Mouse (Mus musculus) splenic B cell, adult 2 months (primary cell): ENCODE data around the gene Tnik.

Source experiments
- DNase-seq: peaks from one replicate; pipeline ENCODE4 v3.0.0-alpha.2; 2011; ENCODE audit warnings: low read depth, low spot score
- H3K27me3 ChIP-seq: 2 replicates; pipeline ENCODE4 v1.6.1; 2012; ENCODE audit warnings: mild to moderate bottlenecking, low read length, moderate library complexity, mixed read lengths; ENCODE audit not compliant: control insufficient read depth, poor library complexity, insufficient read depth, severe bottlenecking
- H3K36me3 ChIP-seq: 2 replicates; pipeline ENCODE4 v1.6.1; 2012; ENCODE audit warnings: mild to moderate bottlenecking, low read length, moderate library complexity, mixed read lengths; ENCODE audit not compliant: control insufficient read depth, poor library complexity, insufficient read depth, severe bottlenecking

The Tnik gene

DNA sequence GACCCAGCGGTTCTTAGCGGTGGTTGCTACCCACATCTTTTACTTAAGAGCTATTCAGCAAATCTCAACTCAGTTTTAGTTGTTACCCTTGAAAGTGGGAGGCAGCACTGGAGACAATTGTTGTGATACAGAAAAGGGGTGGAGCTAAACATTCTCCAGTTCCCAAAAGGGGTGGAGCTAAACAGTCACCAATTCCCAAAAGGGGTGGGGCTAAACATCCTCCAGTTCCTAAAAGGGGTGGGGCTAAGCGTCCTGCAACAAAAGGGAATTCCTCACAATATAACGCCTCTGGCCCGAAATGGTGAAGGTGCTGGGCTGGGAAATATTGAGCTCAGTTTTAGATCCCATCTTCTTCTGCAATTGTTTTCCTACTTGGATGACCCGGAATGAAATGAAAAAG is 363.8 kb downstream of the Tnik start:
- no peak for DNase-seq
- Histone ChIP-seq H3K36me3 (no peaks in the 10 kb centered on the region), H3K27me3 (no peaks in the 10 kb centered on the region)

DNA sequence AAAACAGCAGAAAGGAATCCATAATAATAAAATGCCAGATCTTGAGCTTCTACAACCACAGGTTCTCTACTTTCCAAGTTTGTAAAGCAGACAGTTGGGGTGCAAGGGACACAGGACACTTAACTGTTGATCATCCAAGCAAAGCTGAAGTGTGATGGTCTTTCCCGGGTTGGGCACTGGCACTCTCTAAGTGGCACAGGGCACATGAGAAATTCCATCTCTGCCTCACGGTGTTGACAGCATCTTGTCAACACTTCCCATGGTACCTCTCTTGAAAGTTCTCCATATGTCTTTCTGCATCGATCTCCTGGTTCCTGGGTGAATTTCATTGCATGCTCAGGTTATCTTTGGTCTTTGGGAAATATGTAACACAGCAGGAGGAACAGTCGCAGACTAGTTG is 373.8 kb downstream of the Tnik start:
- DNase-seq, result no peak
- no peaks in the 10 kb centered on the region for H3K36me3 ChIP-seq
- H3K27me3 ChIP-seq, result no peaks in the 10 kb centered on the region

DNA sequence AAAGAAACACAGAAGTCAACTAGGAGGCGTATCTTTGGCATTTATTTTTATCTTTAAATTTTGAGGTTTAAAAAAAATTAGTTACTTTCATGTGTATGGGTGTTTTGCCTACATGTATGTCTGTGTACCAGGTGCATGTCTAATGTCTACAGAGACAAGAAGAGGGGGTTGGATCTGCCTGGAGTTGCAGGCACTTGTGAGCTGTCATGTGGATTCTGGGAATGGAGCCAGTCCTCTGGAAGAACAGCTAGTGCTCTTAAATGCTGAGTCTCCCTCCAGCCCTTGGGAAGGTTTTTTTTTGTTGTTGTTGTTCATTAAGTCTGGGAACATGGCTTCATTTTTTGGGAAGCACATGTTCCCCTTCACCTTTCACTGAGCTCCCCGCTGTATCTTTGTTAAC is 375.9 kb downstream of the Tnik start:
- no peaks in the 10 kb centered on the region for H3K27me3 ChIP-seq
- no peak for DNase-seq
- no peaks in the 10 kb centered on the region for H3K36me3 ChIP-seq

DNA sequence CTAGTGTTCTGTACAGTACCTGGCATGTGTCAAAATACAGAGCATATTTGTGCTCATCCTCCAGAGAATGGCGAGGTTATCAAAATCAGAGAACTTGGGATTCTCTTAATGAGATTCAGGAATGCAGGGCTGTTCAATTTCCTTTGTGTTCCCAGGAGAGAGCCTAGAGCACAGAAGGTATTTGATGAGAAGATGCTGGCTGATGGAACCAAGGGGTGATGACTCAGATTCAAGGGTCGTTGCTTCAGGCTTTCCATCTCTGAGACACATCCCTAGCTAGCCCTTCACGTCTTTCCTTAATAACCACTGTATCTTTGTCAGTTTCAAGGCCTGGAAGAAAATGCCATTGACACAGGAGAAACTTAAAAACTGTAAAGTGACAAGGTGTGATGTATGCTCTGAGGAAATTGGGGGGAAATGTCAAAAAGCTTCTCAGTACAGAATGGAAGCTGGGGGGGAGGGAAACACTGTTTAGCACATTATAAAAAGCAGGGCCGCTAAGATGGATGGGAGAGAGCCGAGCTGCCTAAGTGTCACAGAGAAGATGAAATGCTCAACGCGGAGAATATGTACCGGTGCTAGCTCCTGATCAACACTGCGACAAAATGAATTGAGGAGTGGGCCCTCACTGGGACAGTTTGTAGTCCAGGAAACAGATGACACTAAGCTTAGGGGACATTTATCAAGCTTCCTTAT is 380.4 kb downstream of the Tnik start:
- DNase-seq, result no peak
- no peaks in the 10 kb centered on the region for H3K36me3 ChIP-seq
- no peaks in the 10 kb centered on the region for H3K27me3 ChIP-seq

DNA sequence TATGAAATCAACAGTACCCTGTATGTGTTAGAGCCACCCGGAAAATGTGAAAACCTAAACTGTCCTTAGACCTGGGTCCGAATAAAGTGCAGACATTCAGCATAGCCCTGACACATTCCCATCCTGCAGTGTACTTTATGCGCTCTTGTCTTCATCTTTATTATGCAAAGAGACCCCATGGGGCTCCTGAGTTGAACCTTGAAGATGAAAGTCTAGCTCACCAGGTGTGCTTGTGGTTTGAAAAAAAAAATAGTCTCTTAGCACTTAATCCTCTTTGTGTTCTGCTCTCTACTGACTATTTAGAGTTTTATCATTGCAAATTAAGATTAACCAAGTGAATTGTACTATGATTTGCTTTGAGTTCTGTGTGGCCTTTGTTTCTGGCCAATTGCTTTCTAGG is 389.6 kb downstream of the Tnik start:
- H3K27me3 ChIP-seq, result no peaks in the 10 kb centered on the region
- no peak for DNase-seq
- no peaks in the 10 kb centered on the region for H3K36me3 ChIP-seq

DNA sequence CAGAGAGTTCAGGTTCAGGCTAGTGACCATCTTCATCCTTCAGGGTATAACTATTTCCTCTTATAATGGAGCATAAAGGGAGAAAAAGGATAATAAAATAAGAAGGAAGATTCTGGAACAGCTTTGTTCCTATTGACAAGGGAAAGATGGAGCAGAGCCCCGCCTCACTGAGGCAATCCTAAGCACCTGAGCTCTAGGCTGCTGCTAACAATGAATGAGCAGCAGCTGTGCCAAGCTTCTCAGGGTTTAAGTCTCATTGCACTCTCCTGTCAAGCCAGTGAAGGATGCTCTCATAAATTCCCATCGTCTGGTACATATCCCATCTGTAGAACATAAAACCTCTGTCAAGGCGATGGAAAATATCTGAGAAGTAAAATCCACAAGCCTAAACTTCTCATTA is 390.0 kb downstream of the Tnik start:
- no peaks in the 10 kb centered on the region for H3K27me3 ChIP-seq
- no peak for DNase-seq
- no peaks in the 10 kb centered on the region for H3K36me3 ChIP-seq

DNA sequence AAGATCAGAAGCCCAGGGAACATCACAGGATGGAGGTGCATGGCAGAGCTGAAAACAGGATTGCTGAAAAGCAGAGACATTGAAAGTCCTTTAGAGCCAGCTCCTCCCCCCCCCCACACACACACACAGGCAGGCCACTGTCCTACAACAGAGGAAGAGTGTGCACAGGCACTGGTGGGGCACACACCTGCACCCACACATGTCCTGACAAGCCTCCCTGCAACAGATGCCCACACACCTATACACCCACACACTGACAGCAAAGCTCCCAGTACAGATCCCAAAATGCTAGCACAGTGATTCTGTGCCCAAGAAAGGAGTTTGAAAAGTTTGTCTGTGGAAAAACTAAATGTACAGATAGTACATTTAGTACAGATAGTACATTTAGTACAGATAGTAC is 391.7 kb downstream of the Tnik start:
- no peak for DNase-seq
- Histone ChIP-seq H3K27me3 (no peaks in the 10 kb centered on the region), H3K36me3 (no peaks in the 10 kb centered on the region)

DNA sequence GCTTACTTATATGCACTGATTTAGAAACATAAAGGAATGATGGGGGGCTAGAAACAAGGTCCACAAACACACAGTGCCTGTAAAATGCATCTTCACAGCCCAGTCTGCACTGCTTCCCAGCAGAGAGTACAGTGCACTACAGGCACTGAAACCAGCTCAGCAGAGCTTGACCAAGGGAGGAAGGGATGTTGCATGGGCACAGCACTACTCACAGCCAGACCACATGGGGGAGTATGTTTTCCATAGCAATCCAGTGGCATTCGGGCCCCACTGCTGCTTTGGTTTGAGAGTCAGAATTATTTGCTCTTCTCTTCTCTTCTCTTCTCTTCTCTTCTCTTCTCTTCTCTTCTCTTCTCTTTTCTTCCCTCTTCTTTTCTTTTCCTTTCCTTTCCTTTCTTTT is 395.3 kb downstream of the Tnik start:
- no peak for DNase-seq
- no peaks in the 10 kb centered on the region for H3K36me3 ChIP-seq
- H3K27me3 ChIP-seq, result no peaks in the 10 kb centered on the region

DNA sequence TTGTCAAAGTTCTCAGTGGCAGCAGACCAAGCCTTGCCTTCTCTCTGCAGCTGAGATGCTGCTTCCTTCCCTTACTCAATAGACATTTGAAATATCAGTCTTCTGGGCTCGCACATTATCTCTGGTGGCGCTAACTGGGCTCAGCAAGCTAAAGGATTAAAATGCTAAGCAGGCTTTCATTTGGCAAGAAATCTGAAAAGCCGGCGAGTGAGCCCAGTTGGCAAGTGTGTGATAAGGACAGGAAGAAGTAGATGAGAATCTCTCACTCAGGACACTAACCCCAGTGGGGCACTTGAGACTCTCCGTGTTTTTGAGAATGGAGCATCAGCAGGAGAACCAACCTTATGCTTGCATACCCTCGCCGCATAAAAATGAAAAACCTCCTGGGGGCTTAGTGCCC is 417.8 kb downstream of the Tnik start:
- no peaks in the 10 kb centered on the region for H3K27me3 ChIP-seq
- DNase-seq, result no peak
- no peaks in the 10 kb centered on the region for H3K36me3 ChIP-seq

DNA sequence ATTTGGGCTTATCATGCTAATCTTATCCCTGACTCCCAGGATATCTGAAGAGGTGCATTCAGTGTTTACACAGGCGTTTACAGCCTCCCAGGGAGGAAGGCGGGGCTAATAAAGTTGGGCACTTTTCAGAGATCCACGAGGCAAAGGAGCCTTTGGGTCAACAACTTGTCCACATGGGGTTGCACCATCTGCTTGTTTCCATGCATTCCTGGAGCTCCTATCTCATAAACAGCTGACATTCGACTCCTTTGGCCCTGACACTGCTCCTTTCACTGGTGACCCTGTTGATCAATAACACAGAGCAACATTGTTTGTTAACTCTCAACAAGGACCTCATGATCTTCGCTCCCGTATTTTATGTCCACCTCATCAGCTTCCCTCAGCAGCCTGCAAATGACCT is 418.9 kb downstream of the Tnik start:
- H3K27me3 ChIP-seq, result no peaks in the 10 kb centered on the region
- no peak for DNase-seq
- no peaks in the 10 kb centered on the region for H3K36me3 ChIP-seq

DNA sequence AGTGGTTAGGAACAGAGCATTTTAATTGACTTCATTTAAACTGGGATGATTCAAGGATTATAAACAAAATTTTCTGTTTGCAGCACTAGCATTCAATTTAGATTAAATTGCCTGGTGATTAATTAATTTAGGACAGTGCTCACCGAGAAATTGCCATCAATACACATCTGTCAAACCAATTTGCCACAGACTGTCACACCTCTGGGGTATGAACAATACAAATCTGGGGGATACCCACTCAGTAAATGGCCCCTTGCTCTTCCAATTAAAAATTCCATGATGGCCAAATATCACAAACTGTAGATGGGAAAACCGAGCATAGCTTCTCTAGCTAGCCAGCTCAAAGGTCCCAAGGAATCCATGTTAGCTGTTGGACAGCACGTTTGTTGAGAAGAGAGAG is 419.4 kb downstream of the Tnik start:
- no peaks in the 10 kb centered on the region for H3K27me3 ChIP-seq
- no peaks in the 10 kb centered on the region for H3K36me3 ChIP-seq
- no peak for DNase-seq

DNA sequence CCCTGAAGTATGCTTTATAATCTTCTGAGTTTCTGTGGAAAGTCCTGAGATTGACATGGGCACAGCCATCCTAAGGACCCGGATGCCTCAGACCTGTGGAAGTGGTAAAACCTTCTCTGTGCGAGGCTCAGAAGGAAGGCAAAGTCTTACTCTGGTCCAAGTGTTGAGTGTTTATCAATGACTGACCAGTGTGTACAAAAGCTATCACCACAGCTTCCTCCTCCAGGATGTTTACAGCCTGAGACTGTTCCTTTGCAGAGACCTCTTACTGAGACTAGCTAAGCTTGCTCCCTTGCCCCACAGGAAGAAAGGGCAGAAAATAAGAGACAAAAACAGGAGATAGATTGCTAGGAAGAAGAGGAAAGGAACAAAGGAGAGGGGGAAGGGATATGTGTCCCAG is 422.5 kb downstream of the Tnik start:
- H3K36me3 ChIP-seq, result no peaks in the 10 kb centered on the region
- H3K27me3 ChIP-seq, result no peaks in the 10 kb centered on the region
- DNase-seq, result no peak

DNA sequence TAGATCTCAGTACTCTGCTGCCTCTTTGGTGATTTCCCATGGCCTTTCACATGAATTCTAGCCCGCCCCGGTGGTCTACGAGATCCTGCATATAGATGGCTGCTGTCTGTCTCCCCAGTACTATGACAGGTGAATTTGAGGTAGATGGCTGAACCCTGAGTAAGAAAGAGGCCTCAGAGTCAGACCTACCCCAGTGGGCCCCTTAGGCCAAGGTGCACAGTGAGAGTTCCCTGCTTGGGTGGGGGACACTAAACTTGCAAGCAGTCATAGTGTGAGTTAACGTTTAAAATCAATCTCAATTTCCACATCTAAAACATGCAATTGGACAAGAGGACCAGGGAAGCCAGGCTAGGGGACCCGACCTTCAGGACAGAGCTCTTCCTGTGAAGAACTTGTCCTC is 431.8 kb downstream of the Tnik start:
- no peaks in the 10 kb centered on the region for H3K27me3 ChIP-seq
- no peaks in the 10 kb centered on the region for H3K36me3 ChIP-seq
- DNase-seq, result no peak

DNA sequence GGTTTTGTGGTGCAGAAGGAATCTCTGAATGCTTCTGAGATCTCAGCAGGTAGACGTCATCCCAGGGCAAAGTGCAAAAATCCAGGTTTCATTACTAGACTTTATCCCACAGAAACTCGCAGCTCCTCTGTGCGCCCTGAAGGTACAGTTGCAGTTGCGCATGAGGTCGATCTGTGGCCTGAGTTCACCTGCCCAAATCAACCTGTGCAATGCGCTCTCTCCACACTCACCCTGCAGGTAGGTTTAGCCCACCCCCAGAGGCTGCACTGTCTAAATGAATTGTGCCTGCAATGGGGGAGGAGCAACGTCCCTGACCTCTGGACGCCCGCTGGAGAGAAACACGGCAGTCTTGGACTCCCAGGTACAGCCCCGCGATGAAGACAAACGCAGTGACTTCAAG is 432.6 kb downstream of the Tnik start:
- DNase-seq, result no peak
- no peaks in the 10 kb centered on the region for H3K27me3 ChIP-seq
- H3K36me3 ChIP-seq, result no peaks in the 10 kb centered on the region

DNA sequence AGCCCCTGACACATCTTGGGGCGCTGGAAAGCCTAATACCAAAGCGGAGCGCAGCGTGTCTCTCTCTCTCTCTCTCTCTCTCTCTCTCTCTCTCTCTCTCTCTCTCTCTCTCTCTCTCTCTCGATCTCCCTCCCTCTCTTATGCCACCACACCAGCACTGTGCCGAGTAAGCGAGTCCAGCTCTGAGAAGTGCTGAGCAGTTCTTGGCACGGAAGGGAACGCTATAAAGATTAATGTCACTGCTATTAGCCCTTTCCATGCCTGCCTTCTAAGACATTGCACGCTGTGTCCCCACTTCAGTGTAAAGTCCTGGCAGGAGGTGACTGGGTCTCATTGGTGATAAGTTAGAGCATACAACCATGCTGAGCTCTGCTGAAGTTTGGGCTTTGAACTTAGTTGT is 433.1 kb downstream of the Tnik start:
- no peaks in the 10 kb centered on the region for H3K27me3 ChIP-seq
- H3K36me3 ChIP-seq, result no peaks in the 10 kb centered on the region
- DNase-seq, result no peak

DNA sequence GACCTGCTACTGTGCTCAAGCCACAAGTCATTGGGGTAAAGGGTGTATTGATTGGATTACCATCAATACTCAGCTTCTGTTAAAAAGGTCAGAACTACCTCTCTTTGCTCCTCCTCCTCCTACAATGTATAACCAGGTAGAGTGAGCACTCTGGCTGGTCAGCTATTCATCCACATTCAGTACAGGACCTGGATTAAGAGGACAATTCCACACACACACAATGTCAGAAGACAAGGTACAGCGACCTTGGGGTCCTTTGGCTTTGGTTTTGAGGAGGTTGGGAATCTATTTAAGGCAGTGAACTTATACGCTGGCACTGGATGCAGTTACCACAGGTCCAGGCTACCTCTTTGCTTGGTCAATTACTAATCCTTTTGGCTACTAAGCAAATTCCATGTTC is 434.8 kb downstream of the Tnik start, which contains the start of gene Slc2a2:
Slc2a2 (plus strand) TSS at position 107 of the 400 bp plus-strand sequence.
- no peak for DNase-seq
- Histone ChIP-seq H3K36me3 (no peaks in the 10 kb centered on the region), H3K27me3 (no peaks in the 10 kb centered on the region)
